Mouse (Mus musculus) adrenal gland, postnatal 36 days (tissue): ENCODE measurements around the gene Zfp786. TPM values are rescaled to one million over a fixed set of nuclear protein-coding genes. Genes with fewer than 3 reads are reported as not detected.

Experiments used
- DNase-seq, 2 experiments: peaks; one replicate each; pipeline ENCODE4 v3.0.0; 2021; ENCODE audit warnings: mixed read lengths in 1 of 2
- total RNA-seq, 2 experiments: library from RNA; stranded (reverse); gene quantifications; 2 replicates each; pipeline ENCODE4 v1.2.3; 2021

Gene Zfp786
- total RNA-seq, 2 experiments from 2014 or later = 0.83 to 1.4 TPM

- no peak for DNase-seq
Observed at GRCm38 (mm10) chr6:47821236-47821635, 9.4 kb downstream of the Zfp786 start.

DNA sequence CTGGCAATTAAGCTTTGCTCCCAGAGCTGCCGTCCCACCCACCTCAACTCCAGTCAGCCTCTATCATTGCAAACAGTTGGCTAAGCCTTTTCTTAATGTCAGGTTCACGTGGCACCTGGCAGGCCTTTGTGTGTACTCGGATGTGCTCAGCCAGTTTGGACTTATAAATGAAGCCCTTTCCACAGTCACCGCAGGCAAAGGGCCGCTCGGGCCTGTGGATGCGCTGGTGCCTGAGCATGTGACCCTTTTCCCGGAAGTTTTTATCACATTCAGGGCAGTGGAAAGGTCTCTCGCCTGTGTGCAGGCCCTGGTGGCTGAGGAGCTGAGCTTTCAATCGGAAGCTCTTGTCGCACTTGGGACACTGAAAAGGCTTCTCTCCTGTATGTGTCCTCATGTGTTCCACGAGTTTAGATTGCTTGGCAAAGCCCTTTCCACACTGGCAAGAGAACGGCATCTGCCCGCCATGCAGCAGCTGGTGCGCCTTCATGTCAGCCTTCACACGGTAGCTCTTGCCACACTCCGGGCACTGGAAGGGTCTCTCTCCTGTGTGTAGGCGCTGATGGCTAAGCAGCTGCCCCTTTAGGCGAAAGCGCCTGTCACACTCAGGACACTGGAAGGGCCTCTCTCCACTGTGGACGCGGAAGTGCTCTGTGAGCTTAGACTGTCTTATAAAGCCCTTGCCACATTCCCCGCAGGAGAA lies 10.9 kb downstream of the Zfp786 start:
- DNase-seq = no peak

DNA sequence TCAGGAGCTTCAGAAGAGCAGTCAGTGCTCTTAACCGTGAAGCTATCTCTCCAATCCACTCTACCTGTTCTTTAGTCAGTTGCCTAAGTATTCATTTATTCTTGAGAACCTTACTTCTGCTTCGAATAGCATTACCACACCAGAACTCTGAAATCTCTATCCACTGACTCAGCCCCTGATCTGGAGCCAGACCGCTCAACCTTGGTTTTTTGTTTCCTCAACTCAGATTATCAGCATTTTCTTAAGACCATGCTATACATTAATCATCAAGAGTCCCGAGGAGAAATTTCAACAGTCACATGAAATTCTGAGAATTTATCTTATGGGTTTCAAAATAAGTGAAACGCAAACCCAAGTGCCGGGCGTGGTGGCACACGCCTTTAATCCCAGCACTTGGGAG lies 11.9 kb downstream of the Zfp786 start:
- peak; percentile 27 to 30 for DNase-seq

DNA sequence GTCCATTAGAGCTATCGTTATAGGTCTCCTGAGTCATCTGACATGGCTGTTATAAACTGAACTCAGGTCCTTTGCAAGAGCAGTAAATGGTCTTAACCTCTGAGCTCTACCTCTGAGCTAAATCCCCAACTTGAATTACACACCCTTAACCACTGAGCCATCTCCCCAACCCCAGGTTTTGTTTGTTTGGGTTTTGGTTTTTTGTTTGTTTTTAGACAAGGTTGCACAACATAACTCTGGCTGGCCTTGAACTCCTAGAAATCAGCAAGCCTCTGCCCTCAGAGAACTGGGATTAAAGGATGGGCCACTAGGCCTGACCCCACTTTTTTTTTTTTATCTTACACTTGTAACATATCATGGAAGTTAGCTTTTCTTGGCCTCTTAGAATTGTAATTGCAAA lies 14.5 kb downstream of the Zfp786 start:
- DNase-seq = no peak

DNA sequence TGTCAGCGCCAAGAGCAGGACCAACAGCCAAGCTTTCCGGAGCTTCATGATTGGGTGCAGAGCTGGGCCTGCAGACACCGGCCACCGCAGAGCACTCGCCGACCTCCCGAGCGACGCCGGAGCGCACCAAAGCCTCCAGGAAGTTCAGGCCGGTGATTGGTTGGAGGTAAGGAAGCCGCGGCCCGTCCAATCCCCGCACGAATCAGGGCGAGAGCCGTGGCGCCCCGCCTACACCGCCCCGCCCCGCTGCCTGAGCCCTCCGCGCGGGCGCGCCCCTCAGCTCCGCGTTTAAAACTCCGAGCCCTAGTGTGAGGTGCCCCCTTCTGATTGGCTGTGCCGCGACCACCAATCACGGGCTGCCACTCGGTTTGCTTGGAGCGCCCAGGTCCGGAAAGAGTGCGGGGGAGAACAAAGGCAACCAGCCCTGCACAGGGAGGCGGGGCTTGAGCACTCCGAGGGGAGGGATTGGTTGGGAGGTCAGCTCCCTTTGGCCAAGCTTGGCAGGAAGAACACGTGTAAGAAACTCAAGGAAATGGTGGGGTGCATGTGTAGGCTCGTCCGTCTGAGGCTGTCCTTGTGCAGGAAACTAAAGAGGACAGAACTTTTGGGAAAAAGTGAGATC lies 17.3 kb downstream of the Zfp786 start, which contains the start of gene Pdia4:
Pdia4 (minus strand) TSS at position 174 of the 622 bp plus-strand sequence.
- peak; percentile 99 to 100 for DNase-seq

DNA sequence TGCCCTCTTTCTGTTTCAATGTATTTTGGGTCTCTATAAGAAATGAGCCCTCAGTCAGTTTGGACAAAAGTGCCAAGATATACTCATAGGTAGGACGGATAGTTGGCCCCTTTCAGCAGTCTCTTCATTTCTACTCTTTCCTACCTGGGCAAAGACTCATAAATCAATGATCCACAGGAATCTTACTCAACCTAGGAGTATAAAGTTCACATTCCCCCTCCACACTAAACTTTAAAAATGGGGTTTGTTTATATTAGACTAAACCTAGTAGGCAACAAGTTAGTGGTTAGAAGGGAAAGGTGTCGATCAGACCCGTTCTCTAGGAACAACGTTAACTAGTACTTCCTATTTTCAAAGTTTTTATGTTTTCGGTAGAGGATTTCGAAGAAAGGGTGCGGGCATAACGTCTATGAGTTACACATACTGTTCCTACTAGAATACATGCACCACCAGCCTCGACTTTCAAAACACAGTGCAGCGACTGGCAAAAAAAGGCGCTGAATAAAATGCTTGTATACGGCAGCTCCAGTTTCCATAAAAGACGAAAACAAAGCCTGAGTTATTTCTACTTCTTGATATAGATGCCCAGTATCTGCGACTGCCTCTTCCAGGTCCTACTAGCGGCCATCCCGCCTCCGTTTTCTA lies 18.3 kb downstream of the Zfp786 start:
- DNase-seq = no peak

- DNase-seq = no peak
Observed at GRCm38 (mm10) chr6:47811324-47811723, 19.3 kb downstream of the Zfp786 start.

DNA sequence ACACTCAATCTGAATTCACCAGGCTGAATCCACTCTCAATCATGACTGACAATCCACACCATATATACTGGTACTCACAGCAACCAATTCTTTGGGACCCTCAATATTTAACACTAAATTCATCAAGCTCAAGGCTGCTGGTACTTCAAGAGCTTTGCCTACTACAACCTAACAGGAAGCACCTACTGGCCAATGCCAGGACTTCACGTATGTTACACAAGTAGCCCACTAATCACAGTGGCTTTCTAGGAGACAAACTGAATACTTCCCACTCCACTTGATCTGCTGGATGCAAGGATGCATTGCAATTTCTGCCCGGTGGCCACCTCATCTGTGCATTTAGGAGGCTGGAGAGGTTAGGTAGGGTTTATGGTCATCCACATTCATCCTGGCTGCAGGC lies 20.5 kb downstream of the Zfp786 start:
- DNase-seq = no peak

- DNase-seq = no peak
Observed at GRCm38 (mm10) chr6:47809053-47809452, 21.6 kb downstream of the Zfp786 start.

DNA sequence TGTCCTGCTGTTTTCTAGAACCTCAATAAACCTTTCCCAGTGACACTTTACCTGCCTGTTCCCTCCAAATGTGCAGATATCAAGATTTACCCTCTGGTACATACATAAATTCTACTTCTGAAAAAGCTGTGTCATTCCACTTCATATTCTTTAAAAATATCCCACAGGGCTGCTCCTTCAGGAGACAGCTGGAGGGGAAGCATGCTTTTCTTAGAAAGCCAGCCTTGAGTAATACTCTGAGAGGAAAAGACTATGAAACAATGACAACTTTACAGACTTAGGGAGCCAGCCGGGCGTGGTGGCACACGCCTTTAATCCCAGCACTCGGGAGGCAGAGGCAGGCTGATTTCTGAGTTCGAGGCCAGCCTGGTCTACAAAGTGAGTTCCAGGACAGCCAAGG lies 22.1 kb downstream of the Zfp786 start:
- DNase-seq = no peak

DNA sequence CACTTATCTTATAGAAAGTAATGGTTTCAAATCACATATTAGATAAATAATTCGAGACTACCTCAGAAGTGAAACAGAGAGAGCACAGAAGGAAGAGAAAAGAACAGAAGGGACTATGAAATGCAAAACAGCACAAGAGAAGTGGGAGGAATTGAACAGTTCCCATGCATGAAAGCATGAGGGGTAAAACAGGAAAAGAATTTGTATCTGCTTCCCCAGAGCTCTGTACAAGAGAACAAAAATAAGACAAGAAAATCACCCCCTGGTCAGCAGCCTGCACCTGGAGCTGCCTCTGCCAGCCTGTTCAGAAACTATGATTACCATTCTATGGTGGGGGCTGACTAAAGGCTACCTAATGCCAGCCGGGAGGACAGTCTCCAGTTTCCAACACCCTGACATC lies 23.2 kb downstream of the Zfp786 start:
- no peak for DNase-seq

- no peak for DNase-seq
Observed at GRCm38 (mm10) chr6:47805520-47805919, 25.1 kb downstream of the Zfp786 start.

- peak; percentile 38 to 72 for DNase-seq
Observed at GRCm38 (mm10) chr6:47799079-47799478, 31.6 kb downstream of the Zfp786 start.

- peak; percentile 50 to 60 for DNase-seq
Observed at GRCm38 (mm10) chr6:47794106-47794830, 36.4 kb downstream of the Zfp786 start.

DNA sequence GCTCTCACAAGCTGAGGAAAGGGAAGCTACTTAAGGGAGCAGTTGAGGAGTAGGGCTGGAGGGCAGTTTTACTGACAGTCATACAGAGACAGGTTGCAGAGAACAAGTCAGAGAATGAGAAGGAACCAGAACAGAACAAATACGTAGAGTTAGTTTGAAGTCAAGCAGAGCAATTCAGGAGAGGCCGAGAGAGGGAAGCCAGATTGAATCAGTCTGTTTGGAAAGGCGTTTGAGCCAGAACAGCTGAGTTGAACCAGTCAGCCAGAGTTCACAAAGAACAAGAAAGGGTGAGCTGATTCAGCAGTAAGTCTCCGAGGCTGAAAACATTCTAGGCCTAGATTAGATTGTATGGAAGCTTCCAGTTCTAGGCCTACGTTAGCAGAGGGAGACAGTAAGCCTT lies 37.4 kb downstream of the Zfp786 start:
- no peak for DNase-seq

- no peak for DNase-seq
Observed at GRCm38 (mm10) chr6:47792533-47792932, 38.1 kb downstream of the Zfp786 start.

DNA sequence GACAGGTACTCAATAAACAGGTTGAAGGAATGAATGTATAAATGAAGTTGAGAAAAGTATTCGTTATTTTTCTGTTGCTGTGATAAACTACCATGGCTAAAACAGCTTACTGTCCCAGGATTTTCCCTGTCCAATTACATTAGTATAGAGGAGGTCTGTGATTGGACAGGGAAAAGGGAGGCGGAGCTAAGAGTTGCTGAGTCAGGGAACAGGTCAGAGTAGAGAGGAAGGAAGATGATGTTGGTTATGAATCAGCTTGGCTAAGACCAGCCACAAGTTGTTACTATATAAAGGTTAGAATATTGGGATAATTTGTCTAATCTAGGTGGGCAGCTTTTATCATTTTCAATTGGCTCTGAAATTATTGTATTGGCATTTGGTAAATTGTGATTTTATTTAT lies 39.9 kb downstream of the Zfp786 start:
- DNase-seq = peak; percentile 62 to 75

- no peak for DNase-seq
Observed at GRCm38 (mm10) chr6:47788821-47789220, 41.8 kb downstream of the Zfp786 start.

GRCm38 (mm10) chr6:47787941-47788736 lies 42.5 kb downstream of the Zfp786 start:
- peak; percentile 80 to 83 for DNase-seq

DNA sequence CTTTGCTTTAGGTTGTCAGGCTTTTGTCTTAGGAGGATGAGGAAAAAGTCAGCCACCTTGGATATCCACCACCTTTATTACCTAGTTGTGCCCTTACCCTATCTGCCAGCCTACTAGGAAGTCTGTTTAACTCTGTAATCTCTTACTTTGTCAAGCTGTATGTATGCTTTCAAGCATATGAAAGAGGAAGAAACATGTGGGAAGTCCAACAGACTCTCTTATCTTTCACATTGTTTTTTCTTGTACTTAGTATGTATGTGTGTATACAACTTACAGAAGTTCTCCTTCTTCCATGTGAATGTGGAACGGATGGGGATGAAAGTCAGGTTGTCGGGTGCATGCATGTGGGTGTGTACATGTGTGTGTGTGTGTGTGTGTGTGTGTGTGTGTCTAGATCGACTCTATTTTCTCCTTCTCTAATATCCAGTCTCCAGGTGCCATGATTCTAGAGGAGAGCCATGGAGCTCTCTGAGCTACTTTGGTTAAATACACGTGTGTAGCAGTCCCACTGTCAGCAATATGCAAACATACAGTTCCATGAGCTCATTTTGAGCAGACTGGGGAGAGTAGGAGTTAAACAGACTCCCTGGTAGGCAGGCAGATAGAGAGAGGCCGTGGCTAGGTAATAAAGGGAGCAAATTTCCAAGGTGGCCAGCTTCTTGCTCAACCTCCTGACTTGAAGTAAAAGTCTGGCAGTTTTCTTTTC lies 45.8 kb downstream of the Zfp786 start:
- DNase-seq = no peak
